Mouse (Mus musculus) liver, adult 2 months (tissue): ENCODE data around the gene Cpsf4.

Experiments
- CTCF ChIP-seq: fragments of 200-500 bp; IDR thresholded peaks from 2 replicates; pipeline ENCODE4 v1.5.1; 2011; ENCODE audit warnings: low read depth, low read length, control low read depth
- POLR2A ChIP-seq: fragments of 200-500 bp; IDR thresholded peaks from 2 replicates; pipeline ENCODE4 v1.6.1; 2011; ENCODE audit warnings: low read length, control low read depth; ENCODE audit not compliant: insufficient read depth; ENCODE audit errors: extremely low read depth

DNA sequence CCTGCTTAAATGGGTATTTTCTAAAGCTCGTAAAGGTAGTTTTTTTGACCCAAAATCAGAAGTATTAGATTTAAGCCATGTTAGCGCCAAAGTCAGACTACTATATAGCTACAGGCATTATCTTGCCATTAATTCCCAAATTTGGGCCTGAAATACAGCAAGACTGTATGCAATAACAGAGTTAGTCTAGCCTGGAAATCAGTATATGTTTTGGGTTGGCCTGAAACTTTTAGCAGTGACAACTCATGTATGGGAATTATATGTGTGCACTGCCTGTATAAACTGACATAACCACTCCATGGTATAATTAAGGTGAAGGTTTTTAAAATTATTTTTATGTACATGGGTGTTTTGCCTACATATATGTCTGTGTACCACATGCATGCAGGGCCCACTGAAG is 24.9 kb downstream of the Cpsf4 start, which contains the start of gene Atp5j2:
- no peak for TF ChIP-seq POLR2A
- TF ChIP-seq CTCF: no peak
